Mouse (Mus musculus) neural tube, embryonic 15.5 days (tissue): ENCODE measurements around the gene Nfu1. TPM values are rescaled to one million over a fixed set of nuclear protein-coding genes. Genes with fewer than 3 reads are reported as not detected.

Source experiments
- polyA plus RNA-seq: library from polyadenylated mRNA; unstranded; fragments of >200 nt; fragmentation: Nextera tagmentation; extraction: Ambion mirVana; gene quantifications from 2 replicates; pipeline ENCODE4 v1.2.1, GENCODE M21; 2015

Nfu1 gene
- polyA plus RNA-seq, 1 experiment from 2014 or later: 155 TPM

Other genes starting within 250 kb of the Nfu1 start
- gene Anxa4, start 215.7 kb upstream of the Nfu1 start, polyA plus RNA-seq: 4.2 and 21.7 TPM in 2 replicates
- 40.2 and 43.4 TPM in 2 replicates for gene Aak1, start 159.7 kb upstream of the Nfu1 start, polyA plus RNA-seq
- gene Gfpt1, start 33.6 kb downstream of the Nfu1 start, polyA plus RNA-seq: 19.9 and 20.5 TPM in 2 replicates
- gene D6Ertd527e, start 95.5 kb downstream of the Nfu1 start, polyA plus RNA-seq: 0.18 and 0.36 TPM in 2 replicates